Mouse (Mus musculus) testis, postnatal 10 days (tissue): ENCODE results near the gene Rbm43.
A peak's percentile ranks its signal among the peaks of the same experiment; 100 is the strongest.

Experiments used
- DNase-seq: peaks from one replicate; pipeline ENCODE4 v3.0.0; 2021; ENCODE audit warnings: low spot score

The Rbm43 gene

GRCm38 (mm10) chr2:51934574-51935334 is at the start of gene Rbm43:
Rbm43 (minus strand) TSS chr2:51935163.
- peak; percentile 83 for DNase-seq

GRCm38 (mm10) chr2:51982288-51982687 is 47.3 kb upstream of the Rbm43 start:
- DNase-seq, result no peak

GRCm38 (mm10) chr2:51981630-51982029 is 46.7 kb upstream of the Rbm43 start:
- DNase-seq, result no peak

GRCm38 (mm10) chr2:51973410-51973968 is 38.5 kb upstream of the Rbm43 start, which contains the start of gene Nmi:
Nmi (minus strand) TSS chr2:51973494.
- DNase-seq, result no peak

GRCm38 (mm10) chr2:51972641-51973409 is 37.9 kb upstream of the Rbm43 start:
- DNase-seq, result peak; percentile 64

- DNase-seq, result peak; percentile 45
These were observed 37.2 kb upstream of the Rbm43 start for GRCm38 (mm10) chr2:51972142-51972541.

GRCm38 (mm10) chr2:51970897-51971296 is 35.9 kb upstream of the Rbm43 start:
- DNase-seq, result no peak

- DNase-seq, result no peak
These were observed 32.3 kb upstream of the Rbm43 start for GRCm38 (mm10) chr2:51967288-51967687.

GRCm38 (mm10) chr2:51953648-51954204 is 18.8 kb upstream of the Rbm43 start:
- DNase-seq, result no peak

GRCm38 (mm10) chr2:51950876-51951275 is 15.9 kb upstream of the Rbm43 start:
- DNase-seq, result no peak

GRCm38 (mm10) chr2:51948105-51948830 is 13.3 kb upstream of the Rbm43 start:
- DNase-seq, result no peak

GRCm38 (mm10) chr2:51945812-51946211 is 10.8 kb upstream of the Rbm43 start:
- DNase-seq, result no peak

- DNase-seq, result no peak
These were observed 6.9 kb upstream of the Rbm43 start for GRCm38 (mm10) chr2:51941832-51942231.

- DNase-seq, result no peak
These were observed 3.8 kb upstream of the Rbm43 start for GRCm38 (mm10) chr2:51938750-51939149.

- DNase-seq, result no peak
These were observed 2.0 kb upstream of the Rbm43 start for GRCm38 (mm10) chr2:51937004-51937403.

- DNase-seq, result no peak
These were observed 1.6 kb upstream of the Rbm43 start for GRCm38 (mm10) chr2:51936585-51936984.

- DNase-seq, result no peak
These were observed 958 bp upstream of the Rbm43 start for GRCm38 (mm10) chr2:51935921-51936320.

- DNase-seq, result no peak
These were observed 1.4 kb downstream of the Rbm43 start for GRCm38 (mm10) chr2:51933341-51934134.

GRCm38 (mm10) chr2:51931241-51931640 is 3.7 kb downstream of the Rbm43 start:
- DNase-seq, result no peak

GRCm38 (mm10) chr2:51914944-51915680 is 19.9 kb downstream of the Rbm43 start:
- peak; percentile 77 for DNase-seq
